Mouse (Mus musculus): ENCODE data around the gene Dhx15. TPM values are rescaled to one million over a fixed set of nuclear protein-coding genes. Genes with fewer than 3 reads are reported as not detected.

Gene Dhx15
- polyA plus RNA-seq, 1 experiment from 2014 or later, result 127 TPM

GRCm38 (mm10) chr5:52168468-52168867 lies 21.8 kb downstream of the Dhx15 start:
- ATAC-seq, result no peak
- peaks cover 6% of the 10 kb centered on the region; the same call in 1 of the 2 replicates for H3K36me3 ChIP-seq (ENCODE audit: control insufficient read depth, insufficient read depth, low read length)

GRCm38 (mm10) chr5:52149138-52149537 lies 41.2 kb downstream of the Dhx15 start:
- no peaks in the 10 kb centered on the region for H3K27me3 ChIP-seq (replicated peaks; ENCODE audit: control insufficient read depth, insufficient read depth, low read length)
- H3K9ac ChIP-seq (ENCODE audit: low read depth, low read length), result no peak overlapping the region
- peaks cover 2% of the 10 kb centered on the region; the same call in 1 of the 2 replicates for H3K36me3 ChIP-seq (ENCODE audit: control insufficient read depth, insufficient read depth, low read length)
- H3K9me3 ChIP-seq (ENCODE audit: control insufficient read depth, low read length), result no peaks in the 10 kb centered on the region
- no peak overlapping the region for H3K4me3 ChIP-seq (ENCODE audit: low read length)
- no peak for ATAC-seq
- H3K4me2 ChIP-seq (ENCODE audit: low read depth, low read length), result no peak overlapping the region
- WGBS, result 93% methylated on average over 3 of the region's 3 CpGs
- H3K27ac ChIP-seq (ENCODE audit: low read length), result no peak overlapping the region
- no peaks in the 10 kb centered on the region for H3K4me1 ChIP-seq (ENCODE audit: control insufficient read depth, insufficient read depth, low read length)

More at GRCm38 (mm10) chr5:52168468-52168867, 21.8 kb downstream of the Dhx15 start:
- 26% methylated on average over 2 of the region's 2 CpGs for WGBS
- H3K9me3 ChIP-seq (ENCODE audit: control insufficient read depth, low read length), result no peaks in the 10 kb centered on the region
- no peaks in the 10 kb centered on the region for H3K4me1 ChIP-seq (ENCODE audit: control insufficient read depth, insufficient read depth, low read length)
- H3K4me2 ChIP-seq (ENCODE audit: low read depth, low read length), result no peak overlapping the region
- H3K4me3 ChIP-seq (ENCODE audit: low read length), result no peak overlapping the region
- no peak overlapping the region for H3K9ac ChIP-seq (ENCODE audit: low read depth, low read length)
- H3K27ac ChIP-seq (ENCODE audit: low read length), result no peak overlapping the region
- H3K27me3 ChIP-seq (replicated peaks; ENCODE audit: control insufficient read depth, insufficient read depth, low read length), result no peaks in the 10 kb centered on the region

- Histone ChIP-seq H3K9me3 (ENCODE audit: control insufficient read depth, low read length) (no peaks in the 10 kb centered on the region), H3K9ac (ENCODE audit: low read depth, low read length) (no peak overlapping the region), H3K27me3 (replicated peaks; ENCODE audit: control insufficient read depth, insufficient read depth, low read length) (no peaks in the 10 kb centered on the region), H3K36me3 (ENCODE audit: control insufficient read depth, insufficient read depth, low read length) (0 out of 2 replicates have a peak, but pooled peaks cover 2% of the 10 kb centered on the region), H3K4me2 (ENCODE audit: low read depth, low read length) (no peak overlapping the region), H3K4me1 (ENCODE audit: control insufficient read depth, insufficient read depth, low read length) (no peaks in the 10 kb centered on the region), H3K27ac (ENCODE audit: low read length) (no peak overlapping the region), H3K4me3 (ENCODE audit: low read length) (no peak overlapping the region)
- WGBS, result 76% methylated on average over 4 of the region's 4 CpGs
- ATAC-seq, result no peak
These were observed 43.2 kb downstream of the Dhx15 start for GRCm38 (mm10) chr5:52147141-52147540.

- 0 out of 2 replicates have a peak, but pooled peaks cover 2% of the 10 kb centered on the region for H3K36me3 ChIP-seq (ENCODE audit: control insufficient read depth, insufficient read depth, low read length)
- ATAC-seq, result peak; percentile 76
- H3K4me2 ChIP-seq (ENCODE audit: low read depth, low read length), result no peak overlapping the region
- 80% methylated on average over 6 of the region's 6 CpGs for WGBS
- H3K9me3 ChIP-seq (ENCODE audit: control insufficient read depth, low read length), result no peaks in the 10 kb centered on the region
- no peak overlapping the region for H3K27ac ChIP-seq (ENCODE audit: low read length)
- no peak overlapping the region for H3K4me3 ChIP-seq (ENCODE audit: low read length)
- no peaks in the 10 kb centered on the region for H3K4me1 ChIP-seq (ENCODE audit: control insufficient read depth, insufficient read depth, low read length)
- H3K27me3 ChIP-seq (replicated peaks; ENCODE audit: control insufficient read depth, insufficient read depth, low read length), result no peaks in the 10 kb centered on the region
- H3K9ac ChIP-seq (ENCODE audit: low read depth, low read length), result no peak overlapping the region
These were observed 44.6 kb downstream of the Dhx15 start for GRCm38 (mm10) chr5:52145684-52146083.

GRCm38 (mm10) chr5:52141936-52142335 lies 48.4 kb downstream of the Dhx15 start:
- H3K4me3 ChIP-seq (ENCODE audit: low read length), result no peak overlapping the region
- ATAC-seq, result no peak
- H3K36me3 ChIP-seq (ENCODE audit: control insufficient read depth, insufficient read depth, low read length), result 0 out of 2 replicates have a peak, but pooled peaks cover 2% of the 10 kb centered on the region
- H3K27me3 ChIP-seq (replicated peaks; ENCODE audit: control insufficient read depth, insufficient read depth, low read length), result no peaks in the 10 kb centered on the region
- WGBS, result 85% methylated on average over 9 of the region's 9 CpGs
- peaks cover 3% of the 10 kb centered on the region; the same call in 1 of the 2 replicates for H3K4me1 ChIP-seq (ENCODE audit: control insufficient read depth, insufficient read depth, low read length)
- H3K9ac ChIP-seq (ENCODE audit: low read depth, low read length), result no peak overlapping the region
- H3K4me2 ChIP-seq (ENCODE audit: low read depth, low read length), result no peak overlapping the region
- H3K27ac ChIP-seq (ENCODE audit: low read length), result no peak overlapping the region
- no peaks in the 10 kb centered on the region for H3K9me3 ChIP-seq (ENCODE audit: control insufficient read depth, low read length)

GRCm38 (mm10) chr5:52138819-52139218 lies 51.5 kb downstream of the Dhx15 start:
- H3K4me3 ChIP-seq (ENCODE audit: low read length), result no peak overlapping the region
- H3K4me1 ChIP-seq (ENCODE audit: control insufficient read depth, insufficient read depth, low read length), result peaks cover 3% of the 10 kb centered on the region; the same call in 1 of the 2 replicates
- H3K4me2 ChIP-seq (ENCODE audit: low read depth, low read length), result no peak overlapping the region
- ATAC-seq, result peak; percentile 62
- no peaks in the 10 kb centered on the region for H3K9me3 ChIP-seq (ENCODE audit: control insufficient read depth, low read length)
- no peak overlapping the region for H3K27ac ChIP-seq (ENCODE audit: low read length)
- 0 out of 2 replicates have a peak, but pooled peaks cover 2% of the 10 kb centered on the region for H3K36me3 ChIP-seq (ENCODE audit: control insufficient read depth, insufficient read depth, low read length)
- no peaks in the 10 kb centered on the region for H3K27me3 ChIP-seq (replicated peaks; ENCODE audit: control insufficient read depth, insufficient read depth, low read length)
- WGBS, result 70% methylated on average over 6 of the region's 6 CpGs
- no peak overlapping the region for H3K9ac ChIP-seq (ENCODE audit: low read depth, low read length)

- Histone ChIP-seq H3K4me3 (ENCODE audit: low read length) (no peak overlapping the region), H3K27ac (ENCODE audit: low read length) (no peak overlapping the region), H3K9me3 (ENCODE audit: control insufficient read depth, low read length) (no peaks in the 10 kb centered on the region), H3K4me2 (ENCODE audit: low read depth, low read length) (no peak overlapping the region), H3K27me3 (replicated peaks; ENCODE audit: control insufficient read depth, insufficient read depth, low read length) (no peaks in the 10 kb centered on the region), H3K9ac (ENCODE audit: low read depth, low read length) (no peak overlapping the region), H3K36me3 (ENCODE audit: control insufficient read depth, insufficient read depth, low read length) (0 out of 2 replicates have a peak, but pooled peaks cover 2% of the 10 kb centered on the region), H3K4me1 (ENCODE audit: control insufficient read depth, insufficient read depth, low read length) (peaks cover 3% of the 10 kb centered on the region; the same call in 1 of the 2 replicates)
- WGBS, result 70% methylated on average over 11 of the region's 11 CpGs
- ATAC-seq, result peak; percentile 76
These were observed 52.2 kb downstream of the Dhx15 start for GRCm38 (mm10) chr5:52138134-52138533.

GRCm38 (mm10) chr5:52135460-52136141 lies 54.7 kb downstream of the Dhx15 start:
- Histone ChIP-seq H3K27me3 (replicated peaks; ENCODE audit: control insufficient read depth, insufficient read depth, low read length) (no peaks in the 10 kb centered on the region), H3K36me3 (ENCODE audit: control insufficient read depth, insufficient read depth, low read length) (no peaks in the 10 kb centered on the region), H3K9ac (ENCODE audit: low read depth, low read length) (no peak overlapping the region), H3K4me3 (ENCODE audit: low read length) (no peak overlapping the region), H3K4me1 (ENCODE audit: control insufficient read depth, insufficient read depth, low read length) (peaks cover 3% of the 10 kb centered on the region; the same call in 1 of the 2 replicates), H3K9me3 (ENCODE audit: control insufficient read depth, low read length) (no peaks in the 10 kb centered on the region), H3K27ac (ENCODE audit: low read length) (no peak overlapping the region), H3K4me2 (ENCODE audit: low read depth, low read length) (no peak overlapping the region)
- ATAC-seq, result no peak
- WGBS, result 77% methylated on average over 16 of the region's 16 CpGs

- Histone ChIP-seq H3K4me2 (ENCODE audit: low read depth, low read length) (no peak overlapping the region), H3K27me3 (replicated peaks; ENCODE audit: control insufficient read depth, insufficient read depth, low read length) (no peaks in the 10 kb centered on the region), H3K27ac (ENCODE audit: low read length) (no peak overlapping the region), H3K4me3 (ENCODE audit: low read length) (no peak overlapping the region), H3K36me3 (ENCODE audit: control insufficient read depth, insufficient read depth, low read length) (no peaks in the 10 kb centered on the region), H3K9ac (ENCODE audit: low read depth, low read length) (no peak overlapping the region), H3K9me3 (ENCODE audit: control insufficient read depth, low read length) (no peaks in the 10 kb centered on the region), H3K4me1 (ENCODE audit: control insufficient read depth, insufficient read depth, low read length) (no peaks in the 10 kb centered on the region)
- ATAC-seq, result no peak
- 91% methylated on average over 7 of the region's 7 CpGs for WGBS
These were observed 57.5 kb downstream of the Dhx15 start for GRCm38 (mm10) chr5:52132840-52133239.
